Mouse (Mus musculus) myocyte (in vitro differentiated cells): Measurements from ENCODE around the gene Dgke. TPM values are rescaled to one million over a fixed set of nuclear protein-coding genes. Genes with fewer than 3 reads are reported as not detected.

Experiments used
- H3K27me3 ChIP-seq: one replicate; pipeline ENCODE4 v1.6.1; 2011; ENCODE audit not compliant: control insufficient read depth, insufficient read depth, insufficient read length
- H3K36me3 ChIP-seq: one replicate; pipeline ENCODE4 v1.6.1; 2011; ENCODE audit not compliant: control insufficient read depth, insufficient read depth
- H3K4me2 ChIP-seq: one replicate; pipeline ENCODE4 v1.6.1; 2011; ENCODE audit warnings: low read depth, control low read depth
- H3K4me3 ChIP-seq: one replicate; pipeline ENCODE4 v1.5.1; 2011; ENCODE audit warnings: mild to moderate bottlenecking, control low read depth, moderate library complexity
- H3K79me2 ChIP-seq: one replicate; pipeline ENCODE4 v1.6.1; 2011; ENCODE audit not compliant: control insufficient read depth, insufficient read depth
- H3ac ChIP-seq: one replicate; pipeline ENCODE4 v1.6.1; 2011; ENCODE audit not compliant: control insufficient read depth, insufficient read length
- CEBPB ChIP-seq: IDR thresholded peaks from 2 replicates; pipeline ENCODE4 v1.6.1; 2011; ENCODE audit warnings: mild to moderate bottlenecking, moderate library complexity; ENCODE audit not compliant: poor library complexity, insufficient read depth, severe bottlenecking
- E2F4 ChIP-seq: IDR thresholded peaks from one replicate; pipeline ENCODE4 v1.6.1; 2011; ENCODE audit warnings: mild to moderate bottlenecking, control low read depth, moderate library complexity; ENCODE audit not compliant: insufficient read depth
- MAX ChIP-seq: IDR thresholded peaks from one replicate; pipeline ENCODE4 v1.6.1; 2011; ENCODE audit warnings: low read depth, mild to moderate bottlenecking, control low read depth
- MYOD1 ChIP-seq, 3 experiments: IDR thresholded peaks; one replicate each; pipeline ENCODE4 v1.6.1; 2011; ENCODE audit warnings: control low read depth in 2 of 3, low read depth in 2 of 3, mild to moderate bottlenecking in 2 of 3, moderate library complexity in 1 of 3; ENCODE audit not compliant: insufficient read length in 2 of 3, control insufficient read depth in 1 of 3
- MYOG ChIP-seq, 3 experiments: IDR thresholded peaks; one replicate each; pipeline ENCODE4 v1.6.1; 2011; ENCODE audit warnings: control low read depth in 2 of 3, low read depth in 2 of 3, mild to moderate bottlenecking in 2 of 3; ENCODE audit not compliant: insufficient read length in 2 of 3, control insufficient read depth in 1 of 3, insufficient read depth in 1 of 3
- POLR2A ChIP-seq: IDR thresholded peaks from one replicate; pipeline ENCODE4 v1.6.1; 2011; ENCODE audit warnings: low read depth, mild to moderate bottlenecking, control low read depth, moderate library complexity; ENCODE audit not compliant: insufficient read length
- POLR2AphosphoS2 ChIP-seq: IDR thresholded peaks from one replicate; pipeline ENCODE4 v1.6.1; 2011; ENCODE audit warnings: low read depth, control low read depth; ENCODE audit not compliant: insufficient read length
- REST ChIP-seq: IDR thresholded peaks from one replicate; pipeline ENCODE4 v1.6.1; 2011; ENCODE audit warnings: mild to moderate bottlenecking, control low read depth, moderate library complexity; ENCODE audit not compliant: insufficient read depth, insufficient read length
- SRF ChIP-seq: IDR thresholded peaks from one replicate; pipeline ENCODE4 v1.6.1; 2011; ENCODE audit warnings: low read depth; ENCODE audit not compliant: control insufficient read depth, insufficient read length
- TCF12 ChIP-seq: IDR thresholded peaks from one replicate; pipeline ENCODE4 v1.6.1; 2011; ENCODE audit warnings: mild to moderate bottlenecking, control low read depth; ENCODE audit not compliant: poor library complexity, insufficient read depth, severe bottlenecking
- TCF3 ChIP-seq: IDR thresholded peaks from one replicate; pipeline ENCODE4 v1.6.1; 2011; ENCODE audit warnings: low read depth, control low read depth; ENCODE audit not compliant: insufficient read length
- USF1 ChIP-seq: IDR thresholded peaks from one replicate; pipeline ENCODE4 v1.6.1; 2011; ENCODE audit warnings: low read depth, mild to moderate bottlenecking, control low read depth, moderate library complexity
- polyA plus RNA-seq: library from polyadenylated mRNA; unstranded; fragments of >200 nt; fragmentation: generic; extraction: Trizol; gene quantifications from one replicate; pipeline ENCODE4 v1.2.1, GENCODE M21; 2012; ENCODE audit warnings: missing spikeins

Gene Dgke
- polyA plus RNA-seq, 1 experiment, result 1.5 TPM

DNA sequence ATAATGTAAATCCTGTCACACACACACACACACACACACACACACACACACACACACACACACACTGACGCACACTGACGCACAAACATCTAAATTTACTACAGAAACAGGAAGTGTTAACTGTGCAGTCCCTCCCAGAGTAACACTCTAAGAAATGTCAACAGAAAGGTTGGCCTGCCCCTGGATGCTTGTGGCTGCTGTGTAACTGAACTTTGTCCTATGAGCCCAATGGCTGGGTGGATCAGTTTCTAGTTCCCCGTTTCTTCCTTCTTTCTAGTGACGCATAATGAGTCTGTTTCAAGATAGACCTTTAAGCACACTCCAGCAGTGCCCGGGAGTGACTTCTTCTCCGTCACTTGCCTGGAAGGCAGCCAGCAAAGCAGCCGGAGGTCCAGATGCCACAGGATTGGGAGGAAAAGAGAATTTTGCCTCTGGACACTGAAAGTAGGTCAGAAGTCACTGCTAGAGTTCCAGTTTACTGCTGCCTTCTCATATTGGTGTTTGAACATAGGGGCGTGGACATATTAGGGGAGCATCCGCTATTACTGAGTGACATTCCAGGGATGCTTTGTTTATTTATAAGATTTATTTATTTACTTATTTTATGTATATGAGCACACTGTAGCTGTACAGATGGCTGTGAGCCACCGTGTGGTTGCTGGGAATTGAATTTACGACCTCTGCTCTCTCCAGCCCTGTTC is 42.3 kb downstream of the Dgke start:
- Histone ChIP-seq H3K4me2 (peak overlapping the region; percentile 54), H3ac (no peak overlapping the region), H3K4me3 (no peak overlapping the region), H3K36me3 (no peaks in the 10 kb centered on the region), H3K79me2 (no peaks in the 10 kb centered on the region), H3K27me3 (no peaks in the 10 kb centered on the region)
- TF ChIP-seq MYOD1 (IDR thresholded peaks at IDR 0.05; ENCODE audit: control insufficient read depth in 1 of 3, insufficient read length in 2 of 3, low read depth in 2 of 3), result peak in 1 of 3 experiments; percentile 8
- no peak for TF ChIP-seq CEBPB

DNA sequence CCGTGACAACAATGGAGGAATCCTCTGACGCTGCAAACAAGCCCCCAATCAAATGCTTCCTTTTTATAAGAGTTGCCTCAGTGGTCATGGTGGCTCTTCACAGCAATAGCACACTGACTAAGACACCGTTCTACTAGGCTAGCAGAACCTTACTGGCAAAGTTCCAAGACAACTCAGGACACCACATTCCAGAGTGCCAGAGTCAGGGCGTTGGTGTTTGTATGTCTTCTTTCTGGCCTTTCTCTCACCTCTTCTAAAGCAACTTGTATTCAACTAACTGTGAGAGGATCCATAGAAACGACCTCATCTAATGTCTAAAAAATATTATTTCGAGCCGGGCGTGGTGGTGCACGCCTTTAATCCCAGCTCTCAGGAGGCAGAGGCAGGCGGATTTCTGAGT is 43.2 kb downstream of the Dgke start:
- H3K79me2 ChIP-seq, result no peaks in the 10 kb centered on the region
- no peak overlapping the region for H3K4me2 ChIP-seq
- TF ChIP-seq POLR2A (no peak), POLR2AphosphoS2 (no peak), MYOD1 (IDR thresholded peaks at IDR 0.05; ENCODE audit: control insufficient read depth in 1 of 3, insufficient read length in 2 of 3, low read depth in 2 of 3) (no peak), CEBPB (no peak), MYOG (IDR thresholded peaks at IDR 0.05; ENCODE audit: control insufficient read depth in 1 of 3, insufficient read depth in 1 of 3, insufficient read length in 2 of 3, low read depth in 2 of 3) (no peak), MAX (no peak), USF1 (no peak), TCF12 (no peak), E2F4 (no peak)
- H3K27me3 ChIP-seq, result no peaks in the 10 kb centered on the region
- H3K4me3 ChIP-seq, result no peak overlapping the region
- H3ac ChIP-seq, result no peak overlapping the region
- H3K36me3 ChIP-seq, result no peaks in the 10 kb centered on the region

DNA sequence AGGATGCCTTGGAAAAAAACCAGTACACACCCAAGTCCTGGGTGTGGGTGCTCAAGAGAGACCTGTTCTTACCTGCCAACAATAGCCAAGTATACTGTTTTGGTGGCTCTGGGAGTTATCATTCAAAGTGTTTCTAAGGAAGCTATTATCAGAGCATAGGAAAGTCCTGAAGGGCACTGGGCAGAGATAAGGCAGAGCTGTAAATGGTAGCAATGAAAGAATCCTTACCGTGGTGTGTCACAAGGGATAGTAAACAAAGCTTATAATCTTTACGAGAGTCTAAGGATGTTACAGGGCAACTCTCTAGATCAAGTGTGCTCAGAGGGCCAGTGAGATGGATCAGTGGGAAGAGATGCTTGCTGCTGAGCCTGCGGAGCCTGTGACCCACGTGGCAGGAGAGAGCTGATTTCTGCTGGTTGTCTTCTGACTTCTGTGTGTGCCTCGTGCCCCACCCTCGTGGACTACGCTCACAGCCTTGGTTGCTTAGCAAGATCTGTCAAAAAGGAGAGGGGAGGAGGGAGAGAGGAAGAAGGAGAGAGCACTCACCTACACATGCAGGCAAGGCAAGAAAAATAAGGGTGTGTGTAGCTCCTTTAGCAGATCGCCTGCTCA is 44.4 kb downstream of the Dgke start:
- Histone ChIP-seq H3K4me2 (no peak overlapping the region), H3ac (no peak overlapping the region), H3K4me3 (no peak overlapping the region), H3K36me3 (no peaks in the 10 kb centered on the region), H3K79me2 (no peaks in the 10 kb centered on the region), H3K27me3 (no peaks in the 10 kb centered on the region)
- TF ChIP-seq MYOG (IDR thresholded peaks at IDR 0.05; ENCODE audit: control insufficient read depth in 1 of 3, insufficient read depth in 1 of 3, insufficient read length in 2 of 3, low read depth in 2 of 3), result no peak

GRCm38 (mm10) chr11:89021687-89022086 is 45.0 kb downstream of the Dgke start:
- no peaks in the 10 kb centered on the region for H3K27me3 ChIP-seq
- no peak overlapping the region for H3K4me3 ChIP-seq
- no peaks in the 10 kb centered on the region for H3K79me2 ChIP-seq
- no peak for TF ChIP-seq MAX
- TF ChIP-seq POLR2AphosphoS2, result no peak
- TF ChIP-seq E2F4, result no peak
- TF ChIP-seq MYOD1 (IDR thresholded peaks at IDR 0.05; ENCODE audit: control insufficient read depth in 1 of 3, insufficient read length in 2 of 3, low read depth in 2 of 3), result no peak
- no peak for TF ChIP-seq TCF3
- TF ChIP-seq POLR2A, result no peak
- TF ChIP-seq USF1, result no peak
- TF ChIP-seq SRF, result no peak
- TF ChIP-seq TCF12, result no peak
- TF ChIP-seq CEBPB, result no peak
- TF ChIP-seq MYOG (IDR thresholded peaks at IDR 0.05; ENCODE audit: control insufficient read depth in 1 of 3, insufficient read depth in 1 of 3, insufficient read length in 2 of 3, low read depth in 2 of 3), result no peak
- no peak for TF ChIP-seq REST
- no peak overlapping the region for H3K4me2 ChIP-seq
- no peaks in the 10 kb centered on the region for H3K36me3 ChIP-seq
- H3ac ChIP-seq, result no peak overlapping the region

GRCm38 (mm10) chr11:89020681-89021305 is 45.9 kb downstream of the Dgke start:
- Histone ChIP-seq H3K36me3 (no peaks in the 10 kb centered on the region), H3K4me3 (no peak overlapping the region), H3K4me2 (no peak overlapping the region), H3K79me2 (no peaks in the 10 kb centered on the region), H3ac (no peak overlapping the region), H3K27me3 (no peaks in the 10 kb centered on the region)
- TF ChIP-seq POLR2A (no peak), TCF12 (no peak), SRF (no peak), CEBPB (no peak), MYOD1 (IDR thresholded peaks at IDR 0.05; ENCODE audit: control insufficient read depth in 1 of 3, insufficient read length in 2 of 3, low read depth in 2 of 3) (no peak), USF1 (no peak), POLR2AphosphoS2 (no peak), E2F4 (no peak), TCF3 (no peak), MAX (no peak), MYOG (IDR thresholded peaks at IDR 0.05; ENCODE audit: control insufficient read depth in 1 of 3, insufficient read depth in 1 of 3, insufficient read length in 2 of 3, low read depth in 2 of 3) (no peak), REST (no peak)
